Mouse (Mus musculus) bone marrow macrophage, adult 2 months (primary cell): ENCODE results near the gene Kat7. TPM values are rescaled to one million over a fixed set of nuclear protein-coding genes. Genes with fewer than 3 reads are reported as not detected.

ENCODE experiments used
- H3K27ac ChIP-seq: 2 replicates; pipeline ENCODE4 v1.5.1; 2012; ENCODE audit warnings: low read depth, low read length; ENCODE audit not compliant: insufficient read depth
- H3K4me1 ChIP-seq: 2 replicates; pipeline ENCODE4 v1.6.1; 2012; ENCODE audit warnings: low read length; ENCODE audit not compliant: control insufficient read depth, insufficient read depth
- H3K4me3 ChIP-seq: 2 replicates; pipeline ENCODE4 v1.5.1; 2012; ENCODE audit warnings: mild to moderate bottlenecking, low read length, moderate library complexity; ENCODE audit not compliant: insufficient read depth
- CTCF ChIP-seq: IDR thresholded peaks from 2 replicates; pipeline ENCODE4 v1.5.1; 2012; ENCODE audit warnings: low read depth, mild to moderate bottlenecking, low read length, moderate library complexity
- POLR2A ChIP-seq: IDR thresholded peaks from 2 replicates; pipeline ENCODE4 v1.6.1; 2012; ENCODE audit warnings: mild to moderate bottlenecking, low read depth, low read length, borderline replicate concordance
- polyA plus RNA-seq: library from polyadenylated mRNA; stranded (reverse); fragments of >200 nt; gene quantifications from 2 replicates; pipeline ENCODE4 v1.2.4, GENCODE M21; 2012; ENCODE audit not compliant: missing spikeins, insufficient read depth, insufficient read length

Gene Kat7
- polyA plus RNA-seq, 1 experiment: 41.2 TPM

GRCm38 (mm10) chr11:95247065-95247464 lies 63.0 kb downstream of the Kat7 start:
- TF ChIP-seq CTCF (no peak), POLR2A (no peak)
- H3K4me1 ChIP-seq: peaks cover 11% of the 10 kb centered on the region
- no peak overlapping the region for H3K4me3 ChIP-seq
- no peak overlapping the region for H3K27ac ChIP-seq

GRCm38 (mm10) chr11:95245456-95245855 lies 64.6 kb downstream of the Kat7 start:
- TF ChIP-seq CTCF (no peak), POLR2A (no peak)
- Histone ChIP-seq H3K27ac (no peak overlapping the region), H3K4me1 (peaks cover 7% of the 10 kb centered on the region), H3K4me3 (no peak overlapping the region)

- Histone ChIP-seq H3K4me3 (no peak overlapping the region), H3K27ac (no peak overlapping the region), H3K4me1 (peaks cover 10% of the 10 kb centered on the region; the same call in 1 of the 2 replicates)
- no peak for TF ChIP-seq CTCF
- no peak for TF ChIP-seq POLR2A
Observed at GRCm38 (mm10) chr11:95242653-95243052, 67.4 kb downstream of the Kat7 start.

- H3K27ac ChIP-seq: peak overlapping the region; percentile 32; the same call in 1 of the 2 replicates
- H3K4me3 ChIP-seq: no peak overlapping the region
- TF ChIP-seq POLR2A (no peak), CTCF (no peak)
- H3K4me1 ChIP-seq: peaks cover 10% of the 10 kb centered on the region; the same call in 1 of the 2 replicates
Observed at GRCm38 (mm10) chr11:95238477-95238876, 71.6 kb downstream of the Kat7 start.

- no peak for TF ChIP-seq POLR2A
- TF ChIP-seq CTCF: no peak
- Histone ChIP-seq H3K4me1 (no peaks in the 10 kb centered on the region), H3K27ac (no peak overlapping the region), H3K4me3 (no peak overlapping the region)
Observed at GRCm38 (mm10) chr11:95232329-95232696, 77.7 kb downstream of the Kat7 start.

- Histone ChIP-seq H3K27ac (no peak overlapping the region), H3K4me1 (no peaks in the 10 kb centered on the region), H3K4me3 (no peak overlapping the region)
- TF ChIP-seq POLR2A: no peak
- TF ChIP-seq CTCF: peak; percentile 86
Observed at GRCm38 (mm10) chr11:95231688-95232328, 78.2 kb downstream of the Kat7 start.

GRCm38 (mm10) chr11:95227467-95227866 lies 82.6 kb downstream of the Kat7 start:
- Histone ChIP-seq H3K4me3 (no peak overlapping the region), H3K27ac (no peak overlapping the region), H3K4me1 (no peaks in the 10 kb centered on the region)
- TF ChIP-seq CTCF: no peak
- TF ChIP-seq POLR2A: no peak

GRCm38 (mm10) chr11:95225448-95225847 lies 84.6 kb downstream of the Kat7 start:
- Histone ChIP-seq H3K4me3 (no peak overlapping the region), H3K4me1 (no peaks in the 10 kb centered on the region), H3K27ac (no peak overlapping the region)
- TF ChIP-seq POLR2A: no peak
- TF ChIP-seq CTCF: no peak

Other genes with a start within 250 kb of the Kat7 start
- 0.27 and 0.33 TPM in 2 replicates for gene Itga3, start 233.4 kb downstream of the Kat7 start, polyA plus RNA-seq
- not detected in 2 replicates for gene Dlx3, start 190.1 kb downstream of the Kat7 start, polyA plus RNA-seq
- not detected in 2 replicates for gene Dlx4, start 164.0 kb downstream of the Kat7 start, polyA plus RNA-seq
- not detected in 2 replicates for gene Tac4, start 48.7 kb downstream of the Kat7 start, polyA plus RNA-seq
- gene Fam117a, start 26.8 kb upstream of the Kat7 start, polyA plus RNA-seq: 3.3 and 3.4 TPM in 2 replicates
- gene Slc35b1, start 74.4 kb upstream of the Kat7 start, polyA plus RNA-seq: 35.9 and 40.1 TPM in 2 replicates
- 113 and 124 TPM in 2 replicates for gene Spop, start 103.8 kb upstream of the Kat7 start, polyA plus RNA-seq
- not detected in 2 replicates for gene Nxph3, start 204.3 kb upstream of the Kat7 start, polyA plus RNA-seq